Mouse (Mus musculus): Measurements from ENCODE around the gene Emp3.

The Emp3 gene

GRCm38 (mm10) chr7:45870282-45871058 is 50.7 kb downstream of the Emp3 start:
- no peak for DNase-seq (ENCODE audit: low read depth, low spot score)

- no peak for DNase-seq (ENCODE audit: low read depth, low spot score)
Observed at GRCm38 (mm10) chr7:45869787-45870186, 51.4 kb downstream of the Emp3 start.

DNA sequence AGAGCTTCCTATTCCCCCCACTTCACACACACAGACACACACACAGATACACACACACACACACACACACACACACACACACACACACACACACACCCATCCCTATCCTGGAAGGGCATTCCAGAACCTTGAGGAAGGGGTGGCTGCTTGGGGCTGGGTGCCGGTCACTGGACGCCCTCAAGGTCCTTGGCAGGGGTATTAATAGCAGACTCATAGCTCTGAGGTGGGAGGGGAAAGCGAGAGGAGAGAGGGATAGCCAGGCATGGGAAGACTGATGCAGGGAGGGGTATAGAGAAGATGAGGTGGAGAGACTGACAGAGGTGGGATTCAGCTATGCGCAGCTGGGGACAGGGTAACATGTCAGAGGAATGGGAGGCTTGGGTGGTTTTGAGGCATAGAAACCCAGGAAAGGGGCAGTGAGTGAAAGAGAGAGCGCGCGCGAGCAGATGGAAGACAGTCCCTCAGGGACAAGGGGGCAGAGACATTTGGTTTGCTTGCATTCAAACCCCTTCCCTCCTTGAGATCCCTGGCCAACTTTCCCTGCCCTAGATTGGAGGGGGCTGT is 52.0 kb downstream of the Emp3 start:
- no peak for DNase-seq (ENCODE audit: low read depth, low spot score)
